Mouse (Mus musculus) megakaryocyte, embryonic 14.5 days (primary cell): Measurements from ENCODE around the gene Trmt1.

Source experiments
- FLI1 ChIP-seq: IDR thresholded peaks from 2 replicates; pipeline ENCODE4 v1.6.1; 2012; ENCODE audit warnings: low read length, inconsistent platforms, mixed read lengths
- GATA1 ChIP-seq: IDR thresholded peaks from 3 replicates; pipeline ENCODE4 v1.6.1; 2012; ENCODE audit warnings: mixed read lengths, low read length, inconsistent platforms, borderline replicate concordance

DNA sequence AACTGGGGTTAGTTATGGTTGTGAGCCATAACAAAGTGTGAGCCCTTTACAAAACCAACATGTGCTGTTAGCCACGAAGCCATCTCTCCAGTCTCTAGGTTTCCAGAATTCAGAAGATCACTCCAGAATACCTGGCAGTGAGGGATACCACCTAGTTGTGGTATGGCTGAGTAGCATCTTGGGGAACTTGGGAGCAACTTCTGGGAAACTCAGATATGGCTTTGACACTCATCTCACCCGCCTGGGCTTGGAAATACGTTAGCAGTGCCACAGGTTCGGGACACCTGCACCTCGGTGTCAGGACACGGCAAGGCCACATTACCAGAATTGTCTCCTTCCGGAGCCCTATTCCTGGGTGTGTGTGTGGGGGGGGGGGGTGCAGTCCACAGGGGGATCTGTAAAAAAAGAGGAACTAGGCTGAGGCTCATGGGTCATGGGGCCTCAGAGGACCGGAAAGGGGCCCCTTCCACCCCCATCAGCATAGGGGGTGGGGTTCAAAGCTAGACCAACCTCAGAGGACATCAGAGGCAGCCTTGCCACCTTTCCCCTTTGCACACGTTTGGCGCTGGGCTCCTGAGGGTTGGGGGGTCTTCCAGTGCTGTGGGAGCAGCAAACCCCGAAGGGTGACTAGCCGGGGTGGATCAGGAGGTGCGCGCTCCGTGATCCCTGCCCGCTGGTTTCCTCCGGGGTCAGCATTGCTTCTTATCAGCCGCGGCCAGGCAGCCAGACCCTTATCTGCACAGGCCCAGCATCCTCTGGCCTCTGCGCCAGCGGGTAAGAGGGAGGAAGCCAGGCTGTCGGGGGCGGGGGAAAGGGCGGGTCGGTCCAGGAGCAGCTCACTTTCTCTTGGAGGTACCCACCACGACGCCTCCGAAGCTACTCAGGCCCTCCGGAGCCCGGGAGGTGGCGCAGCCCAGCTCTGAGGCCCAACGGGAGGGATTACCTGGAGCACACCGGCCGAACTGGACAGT, 15.1 kb downstream of the Trmt1 start, which contains the start of gene Lyl1:
- TF ChIP-seq GATA1 (peak; percentile 100), FLI1 (peak; percentile 76; the same call in 1 of the 2 replicates)
